Mouse (Mus musculus) thymus, adult 2 months (tissue): ENCODE results near the gene Gm266.

Source experiments
- CTCF ChIP-seq: fragments of 200-500 bp; IDR thresholded peaks from 2 replicates; pipeline ENCODE4 v1.5.1; 2012; ENCODE audit warnings: mild to moderate bottlenecking, control low read depth, low read length, moderate library complexity, borderline replicate concordance; ENCODE audit not compliant: control insufficient read depth, poor library complexity, insufficient read depth; ENCODE audit errors: extremely low read depth
- POLR2A ChIP-seq: fragments of 200-500 bp; IDR thresholded peaks from 2 replicates; pipeline ENCODE4 v1.6.1; 2012; ENCODE audit warnings: mild to moderate bottlenecking, low read length, control low read depth, moderate library complexity; ENCODE audit not compliant: control insufficient read depth, poor library complexity, insufficient read depth; ENCODE audit errors: extremely low read depth

GRCm38 (mm10) chr12:111454021-111454420 lies 31.6 kb downstream of the Gm266 start:
- TF ChIP-seq CTCF (no peak), POLR2A (no peak)
